ENCODE assay signal across 8 mouse cellular contexts in the genomic region with DNA sequence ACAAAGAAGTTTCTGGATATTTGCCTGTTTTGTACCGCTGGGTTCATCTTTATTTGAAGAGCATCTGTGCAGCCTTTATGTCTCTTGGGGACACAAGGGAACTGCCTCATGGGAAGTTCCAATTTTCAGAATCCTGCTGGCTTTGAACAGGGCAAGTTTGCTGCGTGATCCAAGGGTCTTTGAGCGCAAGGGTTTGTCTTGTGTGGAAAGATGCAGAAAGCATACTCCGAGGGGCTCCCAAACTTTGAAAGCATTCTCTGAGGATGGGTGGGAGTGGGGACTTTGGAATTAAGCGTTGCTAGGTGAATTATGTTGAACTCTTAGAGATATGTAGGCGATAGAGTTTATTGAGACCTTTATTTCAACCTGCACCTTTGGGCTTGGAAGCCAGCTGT.
A peak's percentile ranks its signal among the peaks of the same experiment; 100 is the strongest.
DNase-seq lines count a peak whose midpoint lies in the region; ATAC-seq lines count a peak whose summit lies in the region.

No protein-coding gene starts in this region.

- peak overlapping the region; percentile 70 for H3K9ac ChIP-seq in heart, embryonic 13.5 days
- peak overlapping the region; percentile 67 for H3K9ac ChIP-seq in midbrain, embryonic 11.5 days (ENCODE audit: low read length)

- H3K4me3 ChIP-seq in heart, embryonic 13.5 days = peak overlapping the region; percentile 62
- peak overlapping the region; percentile 65 for H3K4me3 ChIP-seq in hindbrain, embryonic 10.5 days
- H3K4me3 ChIP-seq in midbrain, embryonic 11.5 days (ENCODE audit: low read depth, low read length) = peak overlapping the region; percentile 46

- ATAC-seq in heart, embryonic 13.5 days (ENCODE audit: extremely low read depth, insufficient number of reproducible peaks, low FRiP score, low TSS enrichment) = no peak
- peak; percentile 15 for ATAC-seq in midbrain, embryonic 11.5 days (ENCODE audit: low FRiP score)

- peaks cover 14% of the 10 kb centered on the region; the same call in 1 of the 2 replicates for H3K4me1 ChIP-seq in heart, embryonic 13.5 days
- peaks cover 18% of the 10 kb centered on the region for H3K4me1 ChIP-seq in hindbrain, embryonic 10.5 days (replicated peaks)
- H3K4me1 ChIP-seq in midbrain, embryonic 11.5 days (ENCODE audit: control insufficient read depth, insufficient read depth, low read length) = no peaks in the 10 kb centered on the region

- H3K27me3 ChIP-seq in heart, embryonic 13.5 days (replicated peaks) = peaks cover 28% of the 10 kb centered on the region
- peaks cover 29% of the 10 kb centered on the region for H3K27me3 ChIP-seq in hindbrain, embryonic 10.5 days (ENCODE audit: insufficient read depth, poor library complexity, severe bottlenecking)
- no peaks in the 10 kb centered on the region for H3K27me3 ChIP-seq in midbrain, embryonic 11.5 days (ENCODE audit: control insufficient read depth, insufficient read depth, low read length)

- H3K36me3 ChIP-seq in heart, embryonic 13.5 days = no peaks in the 10 kb centered on the region
- no peaks in the 10 kb centered on the region for H3K36me3 ChIP-seq in hindbrain, embryonic 10.5 days
- H3K36me3 ChIP-seq in midbrain, embryonic 11.5 days (ENCODE audit: control insufficient read depth, insufficient read depth, low read length) = no peaks in the 10 kb centered on the region

- peak overlapping the region; percentile 86 for H3K4me2 ChIP-seq in heart, embryonic 13.5 days
- H3K4me2 ChIP-seq in midbrain, embryonic 11.5 days = peak overlapping the region; percentile 85

- intact Hi-C loops in heart, postnatal 36 days (cut with DNase I) = no loop called here

- H3K27ac ChIP-seq in heart, embryonic 13.5 days (replicated peaks) = no peak overlapping the region
- peak overlapping the region; percentile 83 for H3K27ac ChIP-seq in hindbrain, embryonic 10.5 days
- H3K27ac ChIP-seq in midbrain, embryonic 11.5 days (ENCODE audit: low read depth, low read length) = no peak overlapping the region

- 5% methylated on average over 6 of the region's 6 CpGs for WGBS in heart, embryonic 13.5 days
- 3% methylated on average over 6 of the region's 6 CpGs for WGBS in hindbrain, embryonic 10.5 days
- 4% methylated on average over 6 of the region's 6 CpGs for WGBS in midbrain, embryonic 11.5 days

- no peak for DNase-seq in heart, postnatal 36 days
- peak; percentile 5 for DNase-seq in R1 (ENCODE audit: low read depth, low spot score)
- no peak for DNase-seq in hindbrain, embryonic 10.5 days (ENCODE audit: low spot score)
- peak; percentile 94 for DNase-seq in midbrain, embryonic 11.5 days (ENCODE audit: low spot score, missing footprints)
- DNase-seq in thymus, postnatal 36 days = no peak
- no peak for DNase-seq in adrenal gland, adult 8-10 months
- DNase-seq in adrenal gland, adult (ENCODE audit: inconsistent age in 2 of 2, low spot score in 1 of 2) = no peak

- no peaks in the 10 kb centered on the region for H3K9me3 ChIP-seq in heart, embryonic 13.5 days
- H3K9me3 ChIP-seq in hindbrain, embryonic 10.5 days = no peaks in the 10 kb centered on the region
- no peaks in the 10 kb centered on the region for H3K9me3 ChIP-seq in midbrain, embryonic 11.5 days (ENCODE audit: control insufficient read depth, low read length)

Comparison
In these comparisons a context has a peak if more than half of its experiments do, and no peak if none do; other contexts are left out.
1. DNase-seq: peak in R1 (single experiment) and midbrain, embryonic 11.5 days (single experiment); none in heart, postnatal 36 days (0 of 2), hindbrain, embryonic 10.5 days (single experiment), thymus, postnatal 36 days (0 of 2), adrenal gland, adult 8-10 months (single experiment) and adrenal gland, adult (0 of 2).
2. Peak in every context shown above with its lines, with median percentiles within 50 percentile points of each other: H3K4me3 ChIP-seq.